Mouse (Mus musculus) left cerebral cortex, adult 9 months (tissue): Measurements from ENCODE around the gene Chit1.

Experiments used
- DNase-seq, 2 experiments: peaks; one replicate each; pipeline ENCODE4 v3.0.0; 2022; ENCODE audit warnings: low spot score in 2 of 2

The Chit1 gene

DNA sequence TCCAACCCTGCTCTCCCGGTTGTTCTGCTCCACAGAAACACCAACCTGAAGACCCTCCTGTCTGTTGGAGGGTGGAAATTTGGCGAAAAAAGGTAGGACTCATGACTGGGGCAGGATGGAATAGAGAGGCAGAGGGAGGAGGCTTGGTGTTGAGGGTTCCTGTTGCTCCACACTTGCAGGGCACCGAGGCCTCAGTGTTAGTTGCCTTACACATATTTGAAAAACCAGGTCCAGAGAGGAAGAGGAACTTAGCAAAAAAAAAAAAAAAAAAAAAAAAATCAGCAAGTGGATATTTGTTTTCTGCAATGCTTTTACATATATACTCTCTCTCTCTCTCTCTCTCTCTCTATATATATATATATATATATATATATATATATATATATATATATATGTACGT, 73.0 kb downstream of the Chit1 start:
- DNase-seq = no peak

DNA sequence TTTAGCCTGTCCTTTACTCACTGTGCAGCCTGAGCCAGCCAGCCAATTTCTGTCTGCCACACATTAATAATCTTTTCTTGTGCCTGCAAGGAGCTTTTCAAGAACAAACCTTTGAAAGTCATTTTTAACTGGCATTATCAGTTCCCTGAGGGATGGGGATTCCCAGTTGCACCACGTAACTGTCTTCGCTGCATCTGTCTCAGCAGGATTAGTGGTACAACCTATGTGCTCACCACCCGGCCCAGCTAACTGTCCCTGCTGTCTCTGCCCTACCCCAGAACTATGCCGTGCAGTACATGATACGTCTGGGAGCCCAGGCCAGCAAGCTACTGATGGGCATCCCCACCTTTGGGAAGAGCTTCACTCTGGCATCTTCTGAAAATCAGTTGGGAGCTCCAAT, 77.2 kb downstream of the Chit1 start:
- DNase-seq = no peak

DNA sequence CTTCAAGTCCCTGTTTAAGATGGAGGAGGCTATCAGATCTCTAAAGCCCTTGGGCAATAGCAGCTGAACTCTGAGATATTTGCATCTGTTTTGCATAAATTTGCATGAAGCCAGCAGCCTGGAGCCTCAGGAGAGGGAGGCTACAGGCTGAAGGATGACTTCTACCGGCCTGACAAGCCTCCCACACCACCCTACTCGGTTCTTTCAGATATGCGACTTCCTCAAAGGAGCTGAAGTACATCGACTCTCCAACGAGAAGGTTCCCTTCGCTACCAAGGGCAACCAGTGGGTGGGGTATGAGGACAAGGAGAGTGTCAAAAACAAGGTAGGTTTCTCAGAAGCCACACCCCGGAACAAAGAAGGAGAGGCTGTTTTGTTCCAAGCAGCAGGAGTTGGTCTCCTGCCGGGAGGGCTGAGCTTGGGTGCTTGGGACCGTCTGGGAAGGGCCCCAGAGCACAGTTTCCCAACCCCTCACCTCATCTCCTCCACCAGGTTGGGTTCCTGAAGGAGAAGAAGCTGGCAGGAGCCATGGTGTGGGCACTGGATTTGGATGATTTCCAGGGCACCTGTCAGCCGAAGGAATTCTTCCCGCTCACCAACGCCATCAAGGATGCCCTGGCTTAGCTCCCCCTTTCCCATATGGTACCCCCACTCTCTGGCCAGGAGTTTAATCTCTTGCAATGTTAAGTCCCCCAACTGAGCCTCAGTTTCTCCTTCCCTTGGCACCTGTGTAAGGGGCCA, 78.1 kb downstream of the Chit1 start:
- peak in 1 of 2 experiments; percentile 57 for DNase-seq

DNA sequence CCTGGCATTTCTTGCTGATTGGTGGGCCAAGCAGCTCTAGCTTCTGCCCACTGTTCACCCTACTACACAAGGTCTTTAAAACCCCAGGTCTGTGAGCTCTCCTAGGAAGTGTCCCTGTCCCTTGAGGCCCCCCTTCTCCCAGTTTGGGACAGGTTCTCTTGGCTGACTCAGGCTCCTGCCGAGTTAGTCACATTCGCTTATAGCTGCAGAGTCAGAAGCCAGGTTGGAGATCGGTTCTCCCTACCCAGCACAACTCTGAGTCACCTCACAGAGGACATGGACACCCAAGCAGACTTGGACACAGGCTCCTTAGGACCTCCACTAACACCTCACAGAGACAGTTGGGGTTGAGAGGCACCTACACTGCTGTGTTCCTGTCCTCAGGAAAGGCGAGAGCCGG, 80.2 kb downstream of the Chit1 start:
- no peak for DNase-seq

DNA sequence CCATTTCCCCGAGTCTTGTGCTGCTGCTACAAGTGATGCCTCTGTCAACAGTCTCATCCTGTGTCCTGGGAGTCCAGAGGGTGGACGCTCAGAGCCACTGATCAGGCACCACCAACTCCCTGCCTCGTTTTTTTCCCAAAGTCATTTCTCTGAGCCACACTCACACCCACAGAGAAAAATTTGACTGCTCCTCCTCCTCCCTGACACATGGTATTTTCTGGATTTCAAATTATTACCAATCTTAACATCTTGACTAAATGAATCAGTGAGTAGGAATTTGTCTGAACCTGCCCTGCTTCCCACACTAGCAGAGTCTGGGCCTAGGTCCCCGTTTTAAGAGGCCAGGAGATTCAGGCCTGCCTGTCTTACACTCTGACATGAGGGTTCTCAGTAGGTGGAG, 81.0 kb downstream of the Chit1 start:
- DNase-seq = no peak

DNA sequence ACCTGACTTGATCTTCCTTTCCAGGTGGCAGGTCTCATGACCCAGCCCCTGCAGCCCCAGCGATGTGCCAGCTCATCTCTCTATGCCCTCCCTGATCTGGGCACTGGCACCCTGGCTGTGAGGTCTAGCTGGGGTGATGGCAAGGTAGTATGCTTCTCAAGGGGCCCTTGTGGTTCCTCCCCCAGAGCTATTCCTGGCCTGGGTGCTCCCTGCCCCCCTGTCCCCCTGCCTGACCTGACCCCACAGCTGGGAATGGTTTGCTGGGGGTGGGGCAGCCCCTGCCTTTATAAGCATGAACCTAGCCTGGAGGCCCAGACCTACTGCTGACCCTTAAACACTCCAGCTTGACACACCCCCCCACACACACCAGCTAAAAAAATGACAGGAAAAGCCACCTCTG, 82.1 kb downstream of the Chit1 start, which contains the start of gene Mybph:
TSS of gene Mybph (plus strand) at position 323 of the 400 bp plus-strand sequence.
- DNase-seq = no peak

DNA sequence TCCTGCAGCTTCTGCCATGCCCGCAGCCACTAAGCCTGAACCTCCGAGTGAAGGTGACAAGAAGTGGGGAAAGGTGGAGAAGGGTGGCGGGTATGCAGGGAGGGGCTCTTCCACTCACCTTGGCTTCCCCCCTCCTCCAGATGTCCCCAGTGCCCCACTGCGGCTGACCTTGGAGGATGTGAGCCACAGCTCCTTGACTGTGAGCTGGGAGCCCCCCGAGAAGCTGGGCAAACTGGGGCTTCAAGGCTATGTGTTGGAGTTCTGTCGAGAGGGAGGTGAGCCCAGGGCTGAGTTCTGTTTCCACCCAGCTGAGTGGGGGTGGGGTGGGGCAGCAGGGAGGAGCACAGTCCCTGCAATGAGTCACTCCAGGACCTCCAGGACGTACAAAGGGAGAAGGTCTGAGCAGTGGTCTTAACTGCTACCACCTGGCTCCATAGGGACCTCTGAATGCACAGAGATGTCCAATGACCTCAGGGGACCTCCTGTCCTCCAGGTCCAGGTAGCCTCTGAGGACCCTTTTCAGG, 82.7 kb downstream of the Chit1 start:
- no peak for DNase-seq

DNA sequence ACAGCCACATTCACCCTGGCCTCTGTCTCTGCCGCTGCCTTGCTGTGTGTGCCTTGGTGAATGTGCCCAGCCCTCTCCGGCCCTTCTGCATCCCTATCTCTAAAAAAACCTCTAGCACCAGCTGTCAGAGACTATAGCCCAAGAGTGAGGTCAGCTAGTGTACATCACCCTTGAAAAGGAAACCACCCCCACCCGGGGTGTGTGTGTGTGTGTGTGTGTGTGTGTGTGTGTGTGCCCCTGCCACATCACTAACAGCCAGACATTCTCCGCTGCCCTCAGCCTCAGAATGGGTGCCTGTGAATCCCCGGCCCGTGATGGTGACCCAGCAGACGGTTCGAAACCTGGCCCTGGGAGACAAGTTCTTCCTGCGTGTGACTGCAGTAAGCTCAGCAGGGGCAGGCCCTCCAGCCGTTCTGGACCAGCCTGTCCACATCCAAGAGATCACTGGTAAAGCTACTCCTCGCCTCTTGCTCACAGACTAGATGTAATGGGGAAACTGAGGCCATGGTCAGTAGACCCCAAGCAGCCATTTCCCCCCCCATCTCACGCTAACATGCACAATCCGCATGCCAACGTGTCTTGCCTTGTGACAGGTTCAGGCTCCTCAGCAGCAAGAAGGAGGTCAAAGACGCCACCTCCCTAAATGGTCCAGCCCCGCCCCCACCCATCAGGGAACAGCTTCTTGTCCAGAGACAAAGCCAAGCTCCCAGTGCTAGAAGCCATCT, 83.4 kb downstream of the Chit1 start:
- DNase-seq = no peak

DNA sequence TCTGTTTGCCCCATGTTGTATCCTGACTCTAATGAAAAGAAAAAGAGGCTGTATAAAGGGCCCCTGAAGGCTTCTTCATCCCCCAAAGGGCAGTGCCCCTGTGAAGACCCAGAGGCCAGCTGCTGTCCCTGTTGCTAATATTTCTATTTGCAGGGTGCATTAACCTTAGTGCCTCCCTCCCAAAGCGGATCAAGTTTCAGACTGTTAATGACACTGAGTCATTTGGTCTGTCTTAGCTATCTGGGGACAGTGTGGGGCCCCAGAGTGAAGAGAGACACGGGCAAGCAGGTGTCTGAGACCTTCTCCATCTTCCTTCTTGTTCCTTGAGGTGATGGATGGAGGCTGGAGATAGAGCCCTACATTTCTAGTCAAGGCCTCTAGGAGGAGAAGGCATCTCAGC, 84.1 kb downstream of the Chit1 start:
- DNase-seq = no peak

DNA sequence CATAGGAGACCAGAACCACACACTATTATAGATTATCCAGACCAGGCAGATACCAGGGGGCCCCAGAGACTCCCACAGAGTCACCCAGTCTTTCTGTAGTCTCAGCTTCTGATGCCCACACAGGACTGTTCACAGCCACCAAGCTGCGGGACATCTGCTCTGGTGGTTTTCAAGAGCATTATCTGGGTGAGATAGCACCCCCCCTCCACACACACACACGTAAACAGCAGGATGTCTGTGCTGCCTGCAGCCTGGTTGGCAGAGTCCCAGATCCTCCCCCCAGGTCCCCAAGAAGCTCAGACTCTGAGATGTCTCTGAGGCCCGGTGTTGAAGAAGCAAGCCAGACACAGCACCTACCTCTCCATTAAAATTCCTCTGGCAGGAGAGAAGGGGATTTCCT, 84.5 kb downstream of the Chit1 start:
- peak in 1 of 2 experiments; percentile 72 for DNase-seq

DNA sequence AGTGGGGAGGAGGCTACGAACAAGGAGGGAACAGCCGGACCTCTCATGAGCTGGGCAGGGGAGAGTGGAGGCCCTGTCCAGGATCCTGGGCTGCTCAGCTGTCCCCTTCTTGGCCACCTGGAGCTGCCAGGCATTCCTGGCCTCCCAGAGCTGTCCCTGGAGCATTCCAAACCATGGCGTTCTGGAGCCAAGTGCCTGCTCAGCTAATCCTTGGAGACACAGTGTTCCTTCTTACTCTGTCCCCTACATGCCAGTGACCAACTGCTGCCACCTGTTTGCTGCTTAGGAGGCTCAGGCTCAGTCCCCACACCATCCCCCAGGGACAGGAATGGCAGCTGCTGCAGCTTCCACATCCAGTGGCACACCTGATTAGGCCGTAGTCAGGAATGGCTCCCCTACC, 84.9 kb downstream of the Chit1 start:
- peak in 1 of 2 experiments; percentile 53 for DNase-seq

DNA sequence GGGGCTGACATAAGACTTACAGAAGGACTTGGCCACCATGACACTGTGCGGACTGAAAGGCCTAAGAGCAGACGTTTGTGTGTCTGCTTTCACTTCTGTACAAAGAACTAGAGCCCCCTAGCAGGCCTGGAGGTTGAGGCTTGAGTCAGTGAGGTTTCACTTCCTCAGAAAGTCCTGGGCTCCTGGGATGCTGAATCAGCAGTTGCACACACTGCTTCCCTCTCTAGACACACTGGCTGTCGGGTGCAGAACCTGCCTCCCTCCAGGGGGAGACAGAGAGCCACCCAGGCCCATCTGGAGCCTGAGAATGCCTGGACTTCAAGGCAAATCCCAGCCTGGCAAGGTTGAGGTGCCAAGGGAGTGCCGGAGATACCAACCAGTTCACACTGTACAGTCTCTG, 85.3 kb downstream of the Chit1 start:
- peak in 1 of 2 experiments; percentile 87 for DNase-seq

DNA sequence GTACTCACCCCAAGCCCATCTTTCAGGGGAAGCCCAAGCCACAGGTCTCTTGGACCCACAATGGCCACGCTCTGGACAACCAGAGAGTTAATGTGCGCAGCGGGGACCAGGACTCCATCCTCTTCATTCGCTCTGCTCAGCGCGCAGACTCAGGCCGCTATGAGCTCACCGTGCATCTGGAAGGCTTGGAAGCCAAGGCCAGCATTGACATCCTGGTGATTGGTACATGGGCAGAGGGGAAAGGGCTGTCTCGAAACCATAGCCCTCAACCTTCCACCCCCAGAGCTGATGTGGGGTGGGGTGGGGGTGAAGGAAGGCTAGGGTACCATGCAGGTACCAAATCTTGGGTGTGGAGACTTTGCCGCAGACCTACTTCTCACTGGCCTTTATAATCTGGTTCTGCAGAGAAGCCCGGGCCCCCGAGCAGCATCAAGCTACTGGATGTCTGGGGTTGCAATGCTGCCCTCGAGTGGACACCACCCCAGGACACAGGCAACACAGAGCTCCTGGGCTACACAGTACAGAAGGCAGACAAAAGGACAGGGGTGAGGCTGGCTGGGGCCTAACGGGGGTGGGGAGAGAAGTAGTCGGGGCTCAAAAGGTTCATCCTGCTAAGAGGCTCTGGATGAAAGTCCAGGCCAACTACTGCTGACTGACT, 86.4 kb downstream of the Chit1 start:
- no peak for DNase-seq

DNA sequence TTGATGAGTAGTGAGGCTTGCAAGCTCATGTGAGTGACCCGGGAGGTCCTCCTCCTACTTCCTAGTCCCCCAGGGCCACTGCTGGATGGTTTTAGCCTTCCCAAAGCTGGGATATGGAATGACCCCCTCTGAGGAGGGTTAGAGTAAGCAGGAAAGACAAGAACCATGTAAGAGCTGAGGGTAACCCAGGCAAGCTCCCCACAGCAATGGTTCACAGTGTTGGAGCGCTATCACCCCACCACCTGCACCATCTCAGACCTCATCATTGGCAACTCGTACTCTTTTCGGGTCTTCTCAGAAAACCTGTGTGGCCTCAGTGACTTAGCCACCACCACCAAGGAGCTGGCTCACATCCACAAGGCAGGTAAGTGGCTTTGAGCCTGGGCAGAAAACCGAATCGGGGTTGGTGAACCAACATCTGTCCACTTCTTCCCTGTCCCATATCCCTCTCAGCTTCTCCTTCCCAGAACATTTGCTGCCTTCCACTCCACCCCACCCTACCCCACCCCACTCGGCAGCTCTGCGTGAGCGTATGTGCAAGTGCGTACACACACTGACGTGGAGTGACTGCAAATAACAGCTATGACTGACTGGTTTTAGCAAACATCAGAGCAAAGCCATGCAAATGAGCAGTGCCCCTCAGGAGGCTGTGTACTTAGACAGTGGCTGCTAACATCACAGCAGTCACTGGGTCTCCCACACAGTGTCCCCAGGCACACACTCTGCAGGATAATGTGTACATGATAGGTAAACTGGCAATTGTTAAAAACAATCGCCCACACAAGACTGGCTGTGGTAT, 87.4 kb downstream of the Chit1 start:
- no peak for DNase-seq

DNA sequence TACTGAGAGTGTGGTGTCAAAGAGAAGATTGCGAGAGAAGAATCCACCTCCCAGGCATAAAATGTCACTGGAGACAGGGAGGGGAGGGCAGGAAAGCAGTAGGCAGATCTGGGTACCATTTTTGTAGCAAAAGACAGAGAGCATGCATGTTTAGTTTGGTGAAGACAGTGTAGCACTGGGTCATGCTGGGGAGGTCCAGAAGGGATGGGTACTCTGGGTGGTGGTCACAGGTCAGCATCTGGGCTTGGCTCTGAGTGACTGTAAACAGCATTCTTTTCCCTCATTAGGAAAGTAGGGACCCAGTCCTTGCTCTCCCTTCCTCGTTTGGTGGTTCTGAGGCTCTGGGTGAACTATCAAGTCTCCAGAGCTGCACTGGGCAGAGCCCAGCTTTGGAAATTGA, 89.4 kb downstream of the Chit1 start:
- no peak for DNase-seq
